Mouse (Mus musculus): Measurements from ENCODE around the gene Gtpbp6. TPM values are rescaled to one million over a fixed set of nuclear protein-coding genes. Genes with fewer than 3 reads are reported as not detected.
"Not testable (repeated sequence)": the region's sequence is repeated elsewhere in the genome, so short reads cannot be mapped to it uniquely, and the experiment has no call there.

Gtpbp6 gene
- polyA plus RNA-seq, 1 experiment from 2014 or later: 33.3 TPM

- 0 out of 2 replicates have a peak, but pooled peaks cover 5% of the 10 kb centered on the region for H3K27me3 ChIP-seq (replicated peaks; ENCODE audit: low read depth, poor library complexity, severe bottlenecking)
- no peaks in the 10 kb centered on the region for H3K9me3 ChIP-seq
- H3K36me3 ChIP-seq (replicated peaks): no peaks in the 10 kb centered on the region
- DNase-seq (ENCODE audit: low spot score): peak; percentile 89
- H3K27ac ChIP-seq (replicated peaks): peak within 1 kb of the TSS; percentile 89
- peak within 1 kb of the TSS; percentile 67 for H3K4me3 ChIP-seq
- peaks cover 16% of the 10 kb centered on the region for H3K4me1 ChIP-seq
- WGBS: under 1% methylated on average over 25 of the region's 25 CpGs
Measured at GRCm38 (mm10) chr5:110094030-110094846, 13.8 kb downstream of the Gtpbp6 start, which contains the start of gene Gm35315. TSS of gene Gm35315 (minus strand) at chr5:110094420.

GRCm38 (mm10) chr5:110091546-110091945 is 16.5 kb downstream of the Gtpbp6 start:
- Histone ChIP-seq H3K4me3 (no peak overlapping the region), H3K4me1 (peaks cover 12% of the 10 kb centered on the region), H3K27me3 (replicated peaks; ENCODE audit: low read depth, poor library complexity, severe bottlenecking) (no peaks in the 10 kb centered on the region), H3K36me3 (replicated peaks) (no peaks in the 10 kb centered on the region), H3K27ac (replicated peaks) (no peak overlapping the region), H3K9me3 (no peaks in the 10 kb centered on the region)
- no peak for DNase-seq (ENCODE audit: low spot score)
- WGBS: 87% methylated on average over 2 of the region's 2 CpGs

GRCm38 (mm10) chr5:110086161-110086866 is 21.7 kb downstream of the Gtpbp6 start:
- no peaks in the 10 kb centered on the region for H3K4me1 ChIP-seq
- DNase-seq (ENCODE audit: low spot score): no peak
- no peaks in the 10 kb centered on the region for H3K36me3 ChIP-seq (replicated peaks)
- H3K4me3 ChIP-seq: no peak overlapping the region; the same call in 1 of the 2 replicates
- H3K27ac ChIP-seq (replicated peaks): no peak overlapping the region
- H3K27me3 ChIP-seq (replicated peaks; ENCODE audit: low read depth, poor library complexity, severe bottlenecking): no peaks in the 10 kb centered on the region
- 36% methylated on average over 14 of the region's 14 CpGs for WGBS
- peaks cover 26% of the 10 kb centered on the region; the same call in 1 of the 2 replicates for H3K9me3 ChIP-seq

GRCm38 (mm10) chr5:110082961-110083360 is 25.0 kb downstream of the Gtpbp6 start:
- H3K36me3 ChIP-seq (replicated peaks): peaks cover 16% of the 10 kb centered on the region
- peaks cover 51% of the 10 kb centered on the region for H3K9me3 ChIP-seq
- WGBS: 86% methylated on average over 4 of the region's 4 CpGs
- H3K4me3 ChIP-seq: no peak overlapping the region
- no peak for DNase-seq (ENCODE audit: low spot score)
- no peak overlapping the region for H3K27ac ChIP-seq (replicated peaks)
- H3K4me1 ChIP-seq: no peaks in the 10 kb centered on the region
- no peaks in the 10 kb centered on the region for H3K27me3 ChIP-seq (replicated peaks; ENCODE audit: low read depth, poor library complexity, severe bottlenecking)

GRCm38 (mm10) chr5:110072413-110072812 is 35.6 kb downstream of the Gtpbp6 start, which contains the start of gene Gm17655:
TSS of gene Gm17655 (minus strand) at chr5:110072513.
- H3K4me3 ChIP-seq; H3K36me3 ChIP-seq (replicated peaks); H3K4me1 ChIP-seq; H3K27ac ChIP-seq (replicated peaks); H3K27me3 ChIP-seq (replicated peaks; ENCODE audit: low read depth, poor library complexity, severe bottlenecking); DNase-seq (ENCODE audit: low spot score): not testable (repeated sequence)
- WGBS: 72% methylated on average over 2 of the region's 2 CpGs
- peaks cover 36% of the 10 kb centered on the region for H3K9me3 ChIP-seq

- Histone ChIP-seq H3K36me3 (replicated peaks) (no peaks in the 10 kb centered on the region), H3K4me3 (peak overlapping the region; percentile 66), H3K27ac (replicated peaks) (peak overlapping the region; percentile 75), H3K27me3 (replicated peaks; ENCODE audit: low read depth, poor library complexity, severe bottlenecking) (no peaks in the 10 kb centered on the region), H3K4me1 (no peaks in the 10 kb centered on the region), H3K9me3 (peaks cover 8% of the 10 kb centered on the region; the same call in 1 of the 2 replicates)
- WGBS: 3% methylated on average over 19 of the region's 19 CpGs
- peak; percentile 81 for DNase-seq (ENCODE audit: low spot score)
Measured at GRCm38 (mm10) chr5:110057637-110058408, 50.2 kb downstream of the Gtpbp6 start.

Other genes with a start within 250 kb of the Gtpbp6 start
- gene Gm15446, start 184.8 kb downstream of the Gtpbp6 start, polyA plus RNA-seq (2016; fragmentation: Nextera tagmentation; extraction: Ambion mirVana): 0.53 and 0.57 TPM in 2 replicates
- gene Zfp932, start 111.7 kb downstream of the Gtpbp6 start, polyA plus RNA-seq (2016; fragmentation: Nextera tagmentation; extraction: Ambion mirVana): 20.9 and 23.4 TPM in 2 replicates
- gene Gm17655, start 35.7 kb downstream of the Gtpbp6 start, polyA plus RNA-seq (2016; fragmentation: Nextera tagmentation; extraction: Ambion mirVana): 4.8 and 5.9 TPM in 2 replicates
- gene Gm35315, start 13.8 kb downstream of the Gtpbp6 start, polyA plus RNA-seq (2016; fragmentation: Nextera tagmentation; extraction: Ambion mirVana): 2.0 and 2.4 TPM in 2 replicates
- 2.0 and 3.2 TPM in 2 replicates for gene Plcxd1, start 8.2 kb downstream of the Gtpbp6 start, polyA plus RNA-seq (2016; fragmentation: Nextera tagmentation; extraction: Ambion mirVana)
- 5.5 and 5.7 TPM in 2 replicates for gene Zfp605, start 1.9 kb upstream of the Gtpbp6 start, polyA plus RNA-seq (2016; fragmentation: Nextera tagmentation; extraction: Ambion mirVana)
- gene Chfr, start 27.6 kb upstream of the Gtpbp6 start, polyA plus RNA-seq (2016; fragmentation: Nextera tagmentation; extraction: Ambion mirVana): 45.1 and 48.6 TPM in 2 replicates
- gene Golga3, start 68.5 kb upstream of the Gtpbp6 start, polyA plus RNA-seq (2016; fragmentation: Nextera tagmentation; extraction: Ambion mirVana): 19.9 and 20.6 TPM in 2 replicates
- 32.7 and 34.7 TPM in 2 replicates for gene Ankle2, start 122.8 kb upstream of the Gtpbp6 start, polyA plus RNA-seq (2016; fragmentation: Nextera tagmentation; extraction: Ambion mirVana)
- gene Pgam5, start 161.7 kb upstream of the Gtpbp6 start, polyA plus RNA-seq (2016; fragmentation: Nextera tagmentation; extraction: Ambion mirVana): 95.3 and 96.3 TPM in 2 replicates
- gene Pxmp2, start 178.0 kb upstream of the Gtpbp6 start, polyA plus RNA-seq (2016; fragmentation: Nextera tagmentation; extraction: Ambion mirVana): 10.6 and 12.4 TPM in 2 replicates
- gene Pole, start 178.1 kb upstream of the Gtpbp6 start, polyA plus RNA-seq (2016; fragmentation: Nextera tagmentation; extraction: Ambion mirVana): 47.5 and 54.1 TPM in 2 replicates
- gene P2rx2, start 235.0 kb upstream of the Gtpbp6 start, polyA plus RNA-seq (2016; fragmentation: Nextera tagmentation; extraction: Ambion mirVana): 0.87 and 0.95 TPM in 2 replicates
- gene Lrcol1, start 236.5 kb upstream of the Gtpbp6 start, polyA plus RNA-seq (2016; fragmentation: Nextera tagmentation; extraction: Ambion mirVana): not detected in 2 replicates